Mouse (Mus musculus): ENCODE measurements at regions not wholly inside any gene's neighbourhood (a gene's known extent, or its start where the extent isn't known, plus 50 kb on each side); places are given as distances from the start of the nearest gene placed in this dataset.

DNA sequence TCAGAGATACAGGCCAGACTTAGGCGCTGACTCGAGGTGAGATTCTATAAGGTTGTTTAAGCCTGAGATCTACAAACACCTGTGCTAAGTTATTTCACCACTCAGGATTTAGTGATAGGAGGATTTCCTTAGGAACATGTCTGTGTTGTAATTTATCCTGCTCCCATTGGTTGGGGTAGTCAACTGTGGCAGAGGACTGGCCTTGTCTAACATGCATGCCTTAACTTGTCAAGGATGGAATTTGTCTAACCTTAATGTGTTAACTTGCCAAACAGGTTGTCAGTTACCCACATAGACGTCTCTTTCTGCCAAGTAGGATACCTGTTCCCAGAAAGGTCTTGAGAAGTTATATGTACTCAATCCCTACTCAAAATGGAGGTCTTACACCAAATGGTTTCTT lies 667.3 kb upstream of the Nudt12 start:
- Histone ChIP-seq H3K9me3 (replicated peaks; ENCODE audit: control insufficient read depth, low read length) (no peaks in the 10 kb centered on the region), H3K36me3 (replicated peaks; ENCODE audit: control insufficient read depth, insufficient read depth, low read length) (no peaks in the 10 kb centered on the region), H3K27ac (ENCODE audit: low read depth) (no peak overlapping the region), H3K4me1 (ENCODE audit: control insufficient read depth, insufficient read depth) (no peaks in the 10 kb centered on the region), H3K4me2 (ENCODE audit: low read depth, low read length) (no peak overlapping the region), H3K9ac (replicated peaks; ENCODE audit: low read depth, low read length) (no peak overlapping the region), H3K4me3 (ENCODE audit: low read depth, low read length) (no peak overlapping the region), H3K27me3 (ENCODE audit: control insufficient read depth, insufficient read depth, low read length) (no peaks in the 10 kb centered on the region)
- no peak for DNase-seq (ENCODE audit: low spot score)
- 62% methylated on average over 3 of the region's 3 CpGs for WGBS
- TF ChIP-seq CTCF (IDR thresholded peaks at IDR 0.05; ENCODE audit: low read depth) (no peak), EP300 (IDR thresholded peaks at IDR 0.05; ENCODE audit: low read depth) (no peak)
- no peak for ATAC-seq (ENCODE audit: insufficient read depth, low read depth)

DNA sequence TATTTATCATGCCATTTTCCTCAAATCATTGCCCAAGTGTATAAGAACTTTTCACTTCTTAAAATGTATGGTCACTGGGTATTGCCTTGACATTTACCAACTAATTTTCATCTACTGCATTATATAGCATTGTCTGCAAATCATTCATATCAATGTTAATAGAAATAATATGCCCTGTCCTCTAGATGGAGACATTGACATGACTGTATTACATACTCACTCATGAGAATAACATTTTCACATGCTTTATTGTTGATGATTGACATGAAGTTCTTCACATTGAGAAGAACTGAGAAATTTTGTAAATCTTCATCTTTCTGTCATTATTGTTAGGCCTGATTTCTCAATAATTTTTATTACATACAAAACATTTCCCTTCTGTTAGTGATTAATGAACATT lies 629.4 kb upstream of the Nudt12 start:
- Histone ChIP-seq H3K4me1 (ENCODE audit: control insufficient read depth, insufficient read depth) (no peaks in the 10 kb centered on the region), H3K36me3 (replicated peaks; ENCODE audit: control insufficient read depth, insufficient read depth, low read length) (no peaks in the 10 kb centered on the region), H3K9me3 (replicated peaks; ENCODE audit: control insufficient read depth, low read length) (no peaks in the 10 kb centered on the region), H3K27ac (ENCODE audit: low read depth) (no peak overlapping the region), H3K4me3 (ENCODE audit: low read depth, low read length) (no peak overlapping the region), H3K4me2 (ENCODE audit: low read depth, low read length) (no peak overlapping the region), H3K27me3 (ENCODE audit: control insufficient read depth, insufficient read depth, low read length) (no peaks in the 10 kb centered on the region), H3K9ac (replicated peaks; ENCODE audit: low read depth, low read length) (no peak overlapping the region)
- no peak for DNase-seq (ENCODE audit: low spot score)
- no peak for ATAC-seq (ENCODE audit: insufficient read depth, low read depth)
- TF ChIP-seq EP300 (IDR thresholded peaks at IDR 0.05; ENCODE audit: low read depth) (no peak), CTCF (IDR thresholded peaks at IDR 0.05; ENCODE audit: low read depth) (peak; percentile 24)

All from heart, postnatal 0 days (tissue).